Mouse (Mus musculus) retina, postnatal 1 day (tissue): Measurements from ENCODE around the gene Nqo1.
A peak's percentile ranks its signal among the peaks of the same experiment; 100 is the strongest.

ENCODE experiments used
- DNase-seq: peaks from one replicate; pipeline ENCODE4 v3.0.0-alpha.2; 2012

The Nqo1 gene

GRCm38 (mm10) chr8:107403038-107403781 is at the start of gene Nqo1:
TSS of gene Nqo1 (minus strand) at chr8:107403206.
- DNase-seq, result peak; percentile 83

GRCm38 (mm10) chr8:107451414-107452066 is 48.5 kb upstream of the Nqo1 start:
- DNase-seq, result no peak

DNA sequence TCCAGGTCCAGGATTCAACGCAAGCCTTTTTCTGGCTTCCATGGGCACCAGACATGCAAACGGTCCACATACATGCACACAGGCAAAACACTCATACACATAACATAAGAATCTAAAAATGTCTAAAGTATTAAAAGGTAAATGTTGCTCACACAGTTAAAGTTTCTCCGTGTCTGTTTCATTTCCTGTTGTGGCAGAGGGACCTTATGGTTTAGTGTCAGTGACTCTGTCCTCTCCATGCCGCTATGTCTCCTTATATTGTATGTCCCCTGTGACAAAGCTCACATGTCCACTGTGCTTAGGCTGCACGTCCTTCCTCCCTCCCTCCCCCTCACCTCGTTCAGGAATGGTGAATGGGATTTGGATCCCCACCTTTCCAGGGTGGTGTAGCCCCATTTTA is 46.6 kb upstream of the Nqo1 start:
- DNase-seq, result no peak

DNA sequence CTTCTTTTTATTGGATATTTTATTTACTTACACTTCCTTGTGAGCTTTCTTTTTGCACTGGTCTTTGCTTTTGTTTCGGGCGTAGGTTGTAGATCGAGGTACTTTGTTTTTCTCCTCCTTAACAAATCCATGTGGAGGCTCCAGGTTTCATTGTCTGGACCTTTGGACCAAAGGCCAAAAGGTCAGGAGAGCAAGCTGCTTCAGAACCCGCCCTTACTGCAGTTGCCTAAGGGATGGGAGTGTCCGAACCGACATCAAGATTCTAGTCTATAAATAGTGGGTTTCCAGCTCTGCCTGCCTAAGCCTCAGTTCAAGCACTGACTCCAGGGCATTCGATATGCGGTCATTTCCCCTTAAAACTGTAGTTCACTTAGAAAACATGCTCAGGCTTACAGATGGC is 46.1 kb upstream of the Nqo1 start:
- DNase-seq, result no peak

DNA sequence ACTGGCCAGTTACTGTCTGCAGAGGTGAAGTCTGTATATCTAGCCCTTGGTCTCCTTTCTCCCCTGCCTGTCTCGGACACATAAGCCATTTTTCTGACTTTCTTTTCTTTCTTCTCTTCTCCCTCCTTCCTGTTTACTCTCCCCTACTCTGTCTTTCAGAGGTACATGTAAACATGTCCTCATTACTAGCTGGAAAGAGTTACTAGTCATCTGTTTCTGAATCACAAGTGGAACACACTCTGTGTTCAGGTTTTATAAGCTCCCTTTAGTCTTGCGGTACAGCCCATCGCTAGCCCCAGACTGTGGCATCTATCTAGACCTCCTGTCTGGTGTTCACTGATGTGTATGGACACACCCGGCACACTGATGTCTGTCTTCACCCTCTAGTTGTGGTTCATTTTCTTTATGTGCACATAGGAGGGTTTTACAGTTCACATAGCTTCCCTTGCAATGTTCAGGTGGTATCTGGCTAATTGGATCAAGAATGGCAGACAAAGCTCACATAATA is 45.4 kb upstream of the Nqo1 start:
- DNase-seq, result peak; percentile 28

GRCm38 (mm10) chr8:107447713-107448112 is 44.7 kb upstream of the Nqo1 start:
- DNase-seq, result no peak

DNA sequence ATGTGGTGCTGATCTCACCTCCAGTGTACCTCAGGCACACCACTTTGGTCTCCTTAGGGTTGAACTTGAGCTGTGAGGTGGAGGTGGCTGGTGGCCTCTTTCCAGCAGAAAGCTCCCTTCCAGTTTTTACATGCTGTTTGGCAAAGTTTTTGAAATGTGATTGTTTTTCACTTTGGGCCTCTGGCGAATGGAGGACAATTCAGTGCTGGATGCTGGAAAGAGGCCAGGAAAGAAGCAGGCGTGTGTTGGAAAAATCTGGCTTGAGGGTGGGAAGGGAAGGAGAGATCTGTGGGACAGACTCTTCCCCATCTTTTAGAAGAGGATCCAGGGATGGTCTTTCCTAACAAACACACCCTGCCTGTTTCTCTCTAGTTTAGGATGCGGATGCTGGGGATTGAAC is 41.6 kb upstream of the Nqo1 start:
- no peak for DNase-seq

- no peak for DNase-seq
Measured at GRCm38 (mm10) chr8:107439880-107440625, 37.0 kb upstream of the Nqo1 start.

DNA sequence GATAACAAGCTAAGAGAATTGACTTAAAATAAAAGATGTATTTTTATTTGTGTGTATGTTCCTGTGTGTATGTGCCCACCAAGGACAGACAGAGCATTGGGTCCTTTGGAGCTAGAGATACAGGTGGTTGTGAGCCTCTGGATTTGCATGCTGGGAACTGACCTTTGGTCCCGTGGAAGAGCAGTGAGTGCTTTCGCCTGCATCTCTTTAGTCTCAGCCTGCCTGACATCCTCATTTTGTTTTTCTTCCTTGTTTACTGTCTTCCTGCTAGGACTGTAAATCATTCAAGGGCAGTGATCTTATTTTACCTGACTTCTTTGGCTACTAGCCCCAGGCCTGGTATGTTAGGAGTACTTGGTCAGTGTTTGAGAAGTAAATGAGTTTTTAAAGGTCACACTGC is 34.7 kb upstream of the Nqo1 start:
- no peak for DNase-seq

GRCm38 (mm10) chr8:107436841-107437421 is 33.9 kb upstream of the Nqo1 start:
- peak; percentile 24 for DNase-seq

DNA sequence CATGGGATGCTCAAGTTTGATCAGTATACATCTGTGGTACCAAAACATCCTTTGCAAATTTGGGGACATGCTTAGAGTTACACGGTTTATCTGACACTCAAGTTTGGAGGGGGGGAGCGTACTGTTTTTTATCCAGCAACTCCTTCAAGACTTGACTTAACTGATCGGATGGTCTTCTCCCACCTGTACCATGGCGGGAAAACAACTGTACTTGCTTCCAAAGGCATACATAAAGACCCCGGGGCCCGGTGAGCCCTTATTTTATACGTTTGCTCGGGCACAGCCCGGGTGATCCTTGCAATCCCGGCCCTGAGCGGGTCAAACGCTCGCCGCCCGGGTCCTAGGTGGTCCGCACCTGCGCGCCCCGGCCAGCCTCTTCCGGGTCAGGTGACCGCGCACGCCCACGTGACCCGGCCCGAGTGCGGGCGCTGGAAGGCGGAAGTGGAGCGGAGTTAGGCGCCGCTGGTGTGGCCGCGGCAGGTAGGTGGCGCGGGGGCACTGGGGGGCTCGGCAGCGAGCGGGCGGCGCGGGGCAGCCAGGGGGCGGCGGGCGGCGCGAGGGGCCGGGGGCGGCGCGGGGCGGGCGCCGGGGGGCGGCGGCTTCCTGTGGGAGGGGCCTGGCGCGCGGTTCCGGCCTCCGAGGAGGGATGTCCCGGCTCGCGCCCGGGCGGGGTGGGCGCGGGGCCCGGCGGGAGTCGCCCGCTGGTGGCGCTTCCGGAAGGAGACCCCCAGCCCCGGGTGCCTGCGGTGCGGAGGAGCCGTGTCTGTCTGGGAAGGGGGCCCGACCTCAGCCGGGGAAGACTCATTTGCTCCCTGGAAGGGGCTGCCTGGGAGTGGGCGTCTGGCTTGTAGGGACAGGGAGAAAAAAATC is 33.2 kb upstream of the Nqo1 start, which contains the start of gene Wwp2:
Gene Wwp2 (plus strand): TSS at position 404 of the 870 bp plus-strand sequence.
- peak; percentile 85 for DNase-seq

DNA sequence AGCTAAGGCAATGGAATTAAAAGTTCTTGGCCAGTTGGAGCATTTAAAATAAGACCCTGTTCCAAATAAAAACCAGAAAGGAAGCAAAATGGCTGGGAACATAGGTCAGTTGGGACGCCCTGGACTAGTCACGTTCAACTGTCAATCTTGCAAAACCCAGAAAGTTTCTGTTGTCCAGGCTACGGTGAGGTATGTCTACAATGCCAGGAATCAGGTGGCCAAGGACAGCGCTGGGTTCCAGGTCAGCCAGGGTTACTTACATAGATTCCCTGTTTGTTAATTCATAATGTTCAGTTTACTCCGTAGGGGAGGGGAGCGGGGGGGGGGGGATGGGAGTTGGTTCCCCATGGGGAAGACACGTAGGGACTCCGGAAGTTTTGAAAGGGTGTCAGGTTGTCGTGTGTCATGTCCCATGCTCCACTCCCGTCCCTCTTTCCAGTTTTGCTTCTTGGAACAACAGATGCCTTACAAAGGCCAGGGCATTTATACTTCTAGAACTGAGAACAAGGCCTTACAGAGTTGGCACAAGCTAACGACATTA is 32.5 kb upstream of the Nqo1 start:
- DNase-seq, result no peak

DNA sequence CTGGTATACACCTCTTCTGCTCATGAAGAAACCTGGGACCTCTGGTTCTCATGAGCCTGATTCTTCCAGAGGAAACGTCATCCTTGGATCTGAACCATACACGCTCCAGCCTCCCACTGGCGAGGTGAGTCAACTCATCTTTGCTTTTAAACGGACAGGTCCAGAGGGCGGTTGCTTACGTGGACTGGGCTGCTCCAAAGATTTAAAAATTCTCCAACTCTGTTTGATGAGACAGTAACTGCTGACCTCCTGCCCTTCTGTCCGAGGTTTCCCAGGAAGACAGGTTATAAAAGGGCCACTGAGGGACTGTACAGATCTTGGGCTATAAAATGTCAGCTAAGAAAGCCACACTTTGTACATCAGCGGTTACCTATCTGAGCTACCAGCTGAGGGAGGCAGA is 27.8 kb upstream of the Nqo1 start:
- no peak for DNase-seq

- no peak for DNase-seq
Measured at GRCm38 (mm10) chr8:107425230-107425597, 22.2 kb upstream of the Nqo1 start.

DNA sequence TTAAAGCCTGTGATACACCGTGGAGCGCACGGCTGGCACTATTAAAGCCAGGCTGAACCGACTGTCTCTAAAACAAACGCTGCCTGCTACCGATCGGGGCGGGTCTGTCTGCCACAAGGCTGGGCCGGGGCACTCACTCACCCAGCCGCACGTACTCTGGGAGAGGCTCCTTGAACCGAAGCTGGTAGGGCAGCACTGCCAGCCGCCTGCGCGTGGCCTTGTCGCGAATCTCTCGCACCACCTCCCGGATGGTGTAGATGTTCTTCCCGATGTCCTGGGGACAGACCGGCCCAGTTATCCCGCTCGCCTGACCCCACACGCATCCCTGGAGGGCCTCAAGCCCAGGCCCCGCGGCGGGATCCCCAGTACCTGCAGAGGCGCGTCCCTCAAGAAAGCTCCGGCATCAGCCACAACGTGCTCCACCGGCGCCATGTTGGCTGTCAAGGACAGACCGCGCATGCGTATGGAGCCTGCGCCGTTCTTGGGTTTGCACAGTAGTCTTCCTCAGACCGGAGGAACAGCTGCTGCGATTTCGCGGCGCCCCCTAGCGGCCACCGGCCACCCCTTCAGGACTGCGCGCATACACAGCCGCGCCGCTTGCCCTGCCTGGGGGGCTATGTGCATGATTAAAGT is 21.7 kb upstream of the Nqo1 start, which contains the start of gene Nob1:
Gene Nob1 (minus strand): TSS at position 455 of the 633 bp plus-strand sequence.
- DNase-seq, result peak; percentile 98

DNA sequence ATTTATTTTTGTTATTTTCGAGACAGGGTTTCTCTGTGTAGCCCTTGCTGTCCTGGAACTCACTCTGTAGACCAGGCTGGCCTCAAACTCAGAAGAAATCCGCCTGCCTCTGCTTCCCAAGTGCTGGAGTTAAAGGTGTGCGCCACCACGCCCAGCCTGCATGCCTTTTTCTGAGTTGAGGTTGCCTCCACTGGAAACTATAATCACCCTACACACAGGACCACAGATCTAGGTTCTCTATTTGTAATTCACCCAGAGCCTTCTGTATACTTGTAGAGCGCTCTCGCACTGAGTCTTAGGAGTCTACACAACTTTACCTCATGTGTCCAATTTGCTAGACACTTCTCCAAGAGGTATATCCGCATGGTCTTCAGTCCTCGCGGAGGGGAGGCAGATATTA is 21.2 kb upstream of the Nqo1 start:
- no peak for DNase-seq

DNA sequence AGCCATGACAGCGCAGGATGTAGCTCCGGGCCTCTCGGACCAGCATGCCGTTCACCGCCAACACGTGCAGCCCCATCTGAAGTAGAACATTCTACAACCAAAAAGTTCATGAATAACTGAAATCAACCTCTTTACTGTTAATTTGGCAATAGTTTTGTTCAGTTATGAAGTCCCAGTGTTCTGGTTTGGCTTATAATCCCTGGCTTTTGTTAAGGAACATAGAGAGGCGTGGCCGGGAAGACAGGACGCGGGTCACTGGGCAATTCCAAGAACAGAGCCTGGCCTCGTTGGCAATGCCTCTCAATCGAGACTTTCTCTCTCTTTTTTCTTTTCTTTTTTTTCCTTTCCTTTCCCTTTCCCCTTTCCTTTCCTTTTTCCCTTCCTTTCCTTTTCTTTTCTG is 14.0 kb upstream of the Nqo1 start:
- no peak for DNase-seq

GRCm38 (mm10) chr8:107413881-107414280 is 10.9 kb upstream of the Nqo1 start:
- DNase-seq, result no peak

GRCm38 (mm10) chr8:107412552-107412951 is 9.5 kb upstream of the Nqo1 start:
- no peak for DNase-seq

GRCm38 (mm10) chr8:107411391-107411790 is 8.4 kb upstream of the Nqo1 start:
- peak; percentile 60 for DNase-seq

- DNase-seq, result no peak
Measured at GRCm38 (mm10) chr8:107405935-107406334, 2.9 kb upstream of the Nqo1 start.
